Mouse (Mus musculus): Measurements from ENCODE around the gene Atp2a1. TPM values are rescaled to one million over a fixed set of nuclear protein-coding genes. Genes with fewer than 3 reads are reported as not detected.
A peak's percentile ranks its signal among the peaks of the same experiment; 100 is the strongest.

Gene Atp2a1
- polyA plus RNA-seq, 2 experiments, result 0.16 TPM; not detected in 1

GRCm38 (mm10) chr7:126460623-126461399 lies 2.1 kb downstream of the Atp2a1 start:
- WGBS (ENCODE audit: insufficient replicate concordance), result 44% methylated on average over 10 of the region's 10 CpGs
- Histone ChIP-seq H3K9me3 (ENCODE audit: control insufficient read depth, low read length) (no peaks in the 10 kb centered on the region), H3K4me3 (ENCODE audit: insufficient read depth in 1 of 2, low read depth in 2 of 2, low read length in 2 of 2) (no peak overlapping the region), H3K9ac (replicated peaks) (no peak overlapping the region), H3K36me3 (replicated peaks; ENCODE audit: control insufficient read depth, insufficient read depth, low read depth) (no peaks in the 10 kb centered on the region), H3K4me1 (replicated peaks; ENCODE audit: control insufficient read depth in 2 of 2, insufficient read depth in 2 of 2, low read length in 1 of 2) (peaks cover 0 to 11% of the 10 kb centered on the region in 2 experiments; a peak in 2 of 4 replicates), H3K27ac (no peak overlapping the region), H3K27me3 (ENCODE audit: control insufficient read depth, insufficient read depth, low read length) (no peaks in the 10 kb centered on the region), H3K4me2 (ENCODE audit: low read depth) (no peak overlapping the region)
- ATAC-seq (ENCODE audit: insufficient read depth) (no peak), DNase-seq (ENCODE audit: low read depth in 3 of 3, low spot score in 3 of 3) (no peak)
- TF ChIP-seq EP300 (IDR thresholded peaks at IDR 0.05; ENCODE audit: low read depth) (no peak), CTCF (IDR thresholded peaks at IDR 0.05; ENCODE audit: low read depth) (no peak)

- no peak overlapping the region for H3K4me2 ChIP-seq (ENCODE audit: low read depth)
- H3K9me3 ChIP-seq (ENCODE audit: control insufficient read depth, low read length), result no peaks in the 10 kb centered on the region
- H3K36me3 ChIP-seq (replicated peaks; ENCODE audit: control insufficient read depth, insufficient read depth, low read depth), result no peaks in the 10 kb centered on the region
- H3K27me3 ChIP-seq (ENCODE audit: control insufficient read depth, insufficient read depth, low read length), result no peaks in the 10 kb centered on the region
- ATAC-seq (ENCODE audit: insufficient read depth), result no peak
- DNase-seq (ENCODE audit: low read depth in 3 of 3, low spot score in 3 of 3), result no peak
- TF ChIP-seq EP300 (IDR thresholded peaks at IDR 0.05; ENCODE audit: low read depth) (no peak), CTCF (IDR thresholded peaks at IDR 0.05; ENCODE audit: low read depth) (no peak)
- H3K9ac ChIP-seq (replicated peaks), result no peak overlapping the region
- H3K4me3 ChIP-seq (ENCODE audit: insufficient read depth in 1 of 2, low read depth in 2 of 2, low read length in 2 of 2), result no peak overlapping the region
- WGBS (ENCODE audit: insufficient replicate concordance), result 65% methylated on average over 11 of the region's 11 CpGs
- H3K4me1 ChIP-seq (replicated peaks; ENCODE audit: control insufficient read depth in 2 of 2, insufficient read depth in 2 of 2, low read length in 1 of 2), result 0 out of 4 replicates have a peak, but pooled peaks cover 0 to 2% of the 10 kb centered on the region in 2 experiments
- no peak overlapping the region for H3K27ac ChIP-seq
These were observed 3.9 kb downstream of the Atp2a1 start for GRCm38 (mm10) chr7:126458844-126459618.

- no peak overlapping the region for H3K4me3 ChIP-seq (ENCODE audit: insufficient read depth in 1 of 2, low read depth in 2 of 2, low read length in 2 of 2)
- no peak overlapping the region for H3K9ac ChIP-seq (replicated peaks)
- no peaks in the 10 kb centered on the region for H3K36me3 ChIP-seq (replicated peaks; ENCODE audit: control insufficient read depth, insufficient read depth, low read depth)
- no peaks in the 10 kb centered on the region for H3K9me3 ChIP-seq (ENCODE audit: control insufficient read depth, low read length)
- no peaks in the 10 kb centered on the region for H3K4me1 ChIP-seq (replicated peaks; ENCODE audit: control insufficient read depth in 2 of 2, insufficient read depth in 2 of 2, low read length in 1 of 2)
- no peak overlapping the region for H3K27ac ChIP-seq
- no peaks in the 10 kb centered on the region for H3K27me3 ChIP-seq (ENCODE audit: control insufficient read depth, insufficient read depth, low read length)
- no peak overlapping the region for H3K4me2 ChIP-seq (ENCODE audit: low read depth)
- no peak for DNase-seq (ENCODE audit: low read depth in 3 of 3, low spot score in 3 of 3)
- WGBS (ENCODE audit: insufficient replicate concordance), result 71% methylated on average over 5 of the region's 5 CpGs
- TF ChIP-seq CTCF (IDR thresholded peaks at IDR 0.05; ENCODE audit: low read depth) (no peak), EP300 (IDR thresholded peaks at IDR 0.05; ENCODE audit: low read depth) (no peak)
- ATAC-seq (ENCODE audit: insufficient read depth), result no peak
These were observed 4.7 kb downstream of the Atp2a1 start for GRCm38 (mm10) chr7:126458225-126458624.

GRCm38 (mm10) chr7:126456382-126457266 lies 6.3 kb downstream of the Atp2a1 start:
- WGBS (ENCODE audit: insufficient replicate concordance), result 41% methylated on average over 17 of the region's 17 CpGs
- Histone ChIP-seq H3K9me3 (ENCODE audit: control insufficient read depth, low read length) (no peaks in the 10 kb centered on the region), H3K27ac (no peak overlapping the region), H3K4me1 (replicated peaks; ENCODE audit: control insufficient read depth in 2 of 2, insufficient read depth in 2 of 2, low read length in 1 of 2) (no peaks in the 10 kb centered on the region), H3K9ac (replicated peaks) (no peak overlapping the region), H3K4me2 (ENCODE audit: low read depth) (no peak overlapping the region), H3K4me3 (ENCODE audit: insufficient read depth in 1 of 2, low read depth in 2 of 2, low read length in 2 of 2) (no peak overlapping the region), H3K27me3 (ENCODE audit: control insufficient read depth, insufficient read depth, low read length) (no peaks in the 10 kb centered on the region), H3K36me3 (replicated peaks; ENCODE audit: control insufficient read depth, insufficient read depth, low read depth) (no peaks in the 10 kb centered on the region)
- ATAC-seq (ENCODE audit: insufficient read depth) (peak; percentile 28; the same call in 1 of the 2 replicates), DNase-seq (ENCODE audit: low read depth in 3 of 3, low spot score in 3 of 3) (no peak)
- TF ChIP-seq EP300 (IDR thresholded peaks at IDR 0.05; ENCODE audit: low read depth), result no peak
- no peak for TF ChIP-seq CTCF (IDR thresholded peaks at IDR 0.05; ENCODE audit: low read depth)
